Mouse (Mus musculus): ENCODE results near the gene Hoxa3. TPM values are rescaled to one million over a fixed set of nuclear protein-coding genes. Genes with fewer than 3 reads are reported as not detected.

Hoxa3 gene
- total and polyA plus RNA-seq, 3 experiments = 0.08 to 0.38 (median 0.34) TPM

- Histone ChIP-seq H3K9ac (ENCODE audit: insufficient read depth, low read depth) (no peak overlapping the region), H3K9me3 (replicated peaks; ENCODE audit: low read length) (peaks cover 5% of the 10 kb centered on the region), H3K27ac (ENCODE audit: insufficient read depth, low read depth) (no peak overlapping the region), H3K4me3 (replicated peaks in 1 of 3; ENCODE audit: low read depth in 2 of 3, low read length in 2 of 3, poor library complexity in 1 of 3) (no peak overlapping the region), H3K4me2 (ENCODE audit: insufficient read depth, low read depth, poor library complexity, severe bottlenecking) (no peak overlapping the region), H3K36me3 (replicated peaks in 1 of 2; ENCODE audit: control insufficient read depth in 1 of 2, insufficient read depth in 1 of 2, low read length in 1 of 2) (no peaks in the 10 kb centered on the region), H3K79me2 (replicated peaks; ENCODE audit: control insufficient read depth, extremely low read depth, insufficient read depth, poor library complexity, severe bottlenecking) (no peaks in the 10 kb centered on the region), H3K4me1 (ENCODE audit: control insufficient read depth in 1 of 2, insufficient read depth in 2 of 2) (no peaks in the 10 kb centered on the region), H3K27me3 (replicated peaks) (peaks cover 23% of the 10 kb centered on the region)
- TF ChIP-seq MAFK (IDR thresholded peaks at IDR 0.05; ENCODE audit: insufficient replicate concordance, low read length) (no peak), MAX (IDR thresholded peaks at IDR 0.05; ENCODE audit: low read length) (no peak), CHD1 (IDR thresholded peaks at IDR 0.05; ENCODE audit: low read depth, low read length) (no peak), CHD2 (IDR thresholded peaks at IDR 0.05; ENCODE audit: low read length) (no peak), RCOR1 (conservative IDR thresholded peaks at IDR 0.05; ENCODE audit: low read depth, low read length) (no peak), ETS1 (conservative IDR thresholded peaks at IDR 0.05; ENCODE audit: low read depth, low read length) (no peak), MAZ (IDR thresholded peaks at IDR 0.05; ENCODE audit: low read depth, low read length) (no peak), SMC3 (IDR thresholded peaks at IDR 0.05; ENCODE audit: low read depth, low read length) (no peak), ELF1 (IDR thresholded peaks at IDR 0.05; ENCODE audit: low read depth, low read length) (no peak)
- dilution Hi-C loops (cut with MboI; ENCODE audit: extremely low pct_ligation_motif_present, extremely low pct_unique_long_range_greater_than_20kb, low sequenced_read_pairs) (no loop called here), in situ Hi-C loops (cut with MboI; ENCODE audit: low pct_ligation_motif_present, low pct_unique_long_range_greater_than_20kb, low sequenced_read_pairs) (loop anchor here (25.0 kb wide), 1 partner anchor 653 kb away; no protein-coding TSS in a partner anchor)
- DNase-seq (ENCODE audit: extremely low read depth) = no peak
Measured at GRCm38 (mm10) chr6:52259081-52259790, 46.1 kb upstream of the Hoxa3 start.

GRCm38 (mm10) chr6:52256956-52257355 lies 43.8 kb upstream of the Hoxa3 start:
- no peak for TF ChIP-seq UBTF (IDR thresholded peaks at IDR 0.05; ENCODE audit: low read depth, low read length)
- peak; percentile 40 to 92 for TF ChIP-seq CTCF (conservative IDR thresholded peaks at IDR 0.05 in 1 of 2, IDR thresholded peaks at IDR 0.05 in 1 of 2; ENCODE audit: low read depth in 2 of 2, low read length in 2 of 2)
- peak; percentile 47 for TF ChIP-seq ZC3H11A (IDR thresholded peaks at IDR 0.05; ENCODE audit: low read depth, low read length)
- TF ChIP-seq SMC3 (IDR thresholded peaks at IDR 0.05; ENCODE audit: low read depth, low read length) = peak; percentile 88
- TF ChIP-seq RAD21 (IDR thresholded peaks at IDR 0.05; ENCODE audit: low read depth, low read length) = peak; percentile 99
- Histone ChIP-seq H3K4me1 (ENCODE audit: control insufficient read depth in 1 of 2, insufficient read depth in 2 of 2) (no peaks in the 10 kb centered on the region), H3K36me3 (replicated peaks in 1 of 2; ENCODE audit: control insufficient read depth in 1 of 2, insufficient read depth in 1 of 2, low read length in 1 of 2) (no peaks in the 10 kb centered on the region), H3K79me2 (replicated peaks; ENCODE audit: control insufficient read depth, extremely low read depth, insufficient read depth, poor library complexity, severe bottlenecking) (no peaks in the 10 kb centered on the region), H3K27me3 (replicated peaks) (peaks cover 7% of the 10 kb centered on the region), H3K9me3 (replicated peaks; ENCODE audit: low read length) (peaks cover 24% of the 10 kb centered on the region), H3K4me3 (replicated peaks in 1 of 3; ENCODE audit: low read depth in 2 of 3, low read length in 2 of 3, poor library complexity in 1 of 3) (no peak overlapping the region), H3K4me2 (ENCODE audit: insufficient read depth, low read depth, poor library complexity, severe bottlenecking) (peak overlapping the region; percentile 38; the same call in 1 of the 2 replicates), H3K9ac (ENCODE audit: insufficient read depth, low read depth) (no peak overlapping the region), H3K27ac (ENCODE audit: insufficient read depth, low read depth) (no peak overlapping the region)
- in situ Hi-C loops (cut with MboI; ENCODE audit: low pct_ligation_motif_present, low pct_unique_long_range_greater_than_20kb, low sequenced_read_pairs) = loop anchor here (25.0 kb wide), 1 partner anchor 655 kb away; no protein-coding TSS in a partner anchor
- dilution Hi-C loops (cut with MboI; ENCODE audit: extremely low pct_ligation_motif_present, extremely low pct_unique_long_range_greater_than_20kb, low sequenced_read_pairs) = no loop called here
- peak; percentile 71 for DNase-seq (ENCODE audit: extremely low read depth)

Measured in CH12.LX (cell line).